Mouse (Mus musculus): Measurements from ENCODE around the gene Hnrnpr.

DNA sequence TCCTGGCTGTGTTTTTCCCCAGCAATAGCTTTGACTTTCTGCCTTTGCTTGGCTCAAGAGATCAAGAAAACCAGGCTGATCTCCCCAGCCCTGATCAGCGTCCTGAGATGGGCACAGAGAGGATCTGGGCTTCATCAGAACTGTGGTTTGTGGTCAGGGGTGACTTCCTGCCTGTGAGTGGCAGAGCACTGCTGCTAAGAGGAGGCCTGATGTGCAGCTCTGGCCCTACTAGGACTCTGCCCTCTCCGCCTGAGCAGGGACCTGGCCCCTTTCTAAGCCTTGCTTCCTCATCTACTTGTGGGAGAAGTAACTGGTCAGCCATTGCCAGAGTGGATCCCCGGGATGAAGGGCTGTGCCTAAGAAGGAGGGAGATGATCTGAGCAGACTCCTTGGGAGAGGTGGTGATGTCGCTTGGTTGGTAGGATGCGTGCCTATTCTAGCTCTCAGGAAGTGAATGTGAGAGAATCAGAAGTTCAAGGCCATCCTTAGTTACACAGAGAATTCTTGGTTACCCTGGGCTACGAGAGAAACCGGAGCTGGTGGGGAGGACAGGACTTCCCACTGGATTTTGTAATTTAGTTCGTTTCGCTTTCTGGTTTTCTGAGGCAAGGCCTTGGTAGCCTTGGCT, 43.9 kb upstream of the Hnrnpr start:
- TF ChIP-seq CTCF (IDR thresholded peaks at IDR 0.05; ENCODE audit: borderline replicate concordance, insufficient read depth, low read depth, low read length), result no peak
- TF ChIP-seq POLR2A (IDR thresholded peaks at IDR 0.05; ENCODE audit: borderline replicate concordance, insufficient read depth, low read length), result no peak
